Mouse (Mus musculus) cortical plate, adult 2 months (tissue): Measurements from ENCODE around the gene Calhm3.

ENCODE experiments used
- CTCF ChIP-seq: fragments of 200-500 bp; IDR thresholded peaks from 2 replicates; pipeline ENCODE4 v1.5.1; 2011; ENCODE audit warnings: mild to moderate bottlenecking, control low read depth, low read length; ENCODE audit not compliant: insufficient read depth; ENCODE audit errors: extremely low read depth
- POLR2A ChIP-seq: fragments of 200-500 bp; IDR thresholded peaks from 2 replicates; pipeline ENCODE4 v1.6.1; 2011; ENCODE audit warnings: mild to moderate bottlenecking, low read length, control low read depth; ENCODE audit not compliant: insufficient read depth; ENCODE audit errors: extremely low read depth

DNA sequence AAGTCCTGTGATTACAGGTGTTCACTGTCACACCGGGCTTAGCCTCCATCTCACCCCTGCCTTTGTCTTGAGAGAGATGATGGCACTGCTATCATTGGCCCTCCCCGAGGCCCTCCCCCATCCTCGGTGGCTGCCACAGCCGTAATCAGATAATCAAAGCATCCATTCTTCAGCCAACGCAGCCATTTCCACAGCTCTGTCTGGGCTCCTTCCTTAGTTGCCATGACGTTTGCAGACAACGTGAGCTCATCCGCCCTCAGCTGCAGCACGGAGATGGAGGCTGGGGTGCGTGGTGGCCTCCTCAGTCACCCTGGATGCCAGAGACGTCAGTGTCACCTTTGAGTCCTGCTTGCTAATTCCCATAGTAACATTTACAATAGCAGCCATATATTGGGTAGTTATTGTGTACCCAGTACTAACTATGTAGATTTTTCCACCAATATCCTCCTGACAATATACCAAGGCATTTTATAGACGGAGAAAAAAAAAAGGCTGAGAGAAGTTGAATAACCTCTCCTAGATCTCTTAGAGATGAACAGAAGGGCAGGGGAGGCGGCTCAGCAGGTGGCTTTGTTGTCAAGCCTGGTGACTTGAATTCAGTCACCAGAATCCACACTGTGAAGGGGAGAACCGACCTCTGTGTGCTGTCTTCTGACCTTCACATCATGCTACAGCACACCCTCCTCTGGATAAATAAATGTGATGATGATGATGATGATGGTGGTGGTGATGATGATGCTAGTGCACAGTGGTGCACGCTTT lies 29.1 kb upstream of the Calhm3 start:
- TF ChIP-seq CTCF: no peak
- TF ChIP-seq POLR2A: no peak
